Mouse (Mus musculus): ENCODE results near the gene Zyg11a. TPM values are rescaled to one million over a fixed set of nuclear protein-coding genes. Genes with fewer than 3 reads are reported as not detected.

The Zyg11a gene
- polyA plus RNA-seq, 1 experiment from 2014 or later = not detected

DNA sequence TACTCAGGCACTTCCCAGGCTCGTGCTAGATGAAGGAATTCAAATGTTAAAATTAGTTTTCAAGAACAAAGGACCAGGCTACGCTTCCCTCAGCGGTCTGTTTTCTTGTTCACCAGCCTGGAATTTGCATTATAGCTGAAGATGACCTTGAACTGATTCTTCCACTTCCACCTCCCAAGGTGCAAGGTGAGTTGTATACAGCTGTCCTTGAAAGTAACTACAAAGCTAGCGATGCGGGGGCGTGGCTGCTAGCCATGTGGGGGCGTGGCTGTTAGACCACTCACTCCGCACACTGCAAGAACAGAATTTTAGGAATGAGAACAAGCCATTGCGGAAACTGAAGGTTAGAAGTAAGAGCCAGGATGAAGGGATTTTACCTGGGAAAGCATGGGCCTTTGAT, 1.2 kb upstream of the Zyg11a start:
- Histone ChIP-seq H3K27me3 (ENCODE audit: control insufficient read depth, insufficient read depth, low read length) (peaks cover 29% of the 10 kb centered on the region), H3K36me3 (ENCODE audit: control insufficient read depth, insufficient read depth, low read length) (no peaks in the 10 kb centered on the region), H3K9ac (ENCODE audit: low read length) (no peak overlapping the region), H3K4me2 (ENCODE audit: low read depth, low read length, severe bottlenecking) (no peak overlapping the region), H3K4me1 (replicated peaks; ENCODE audit: control insufficient read depth, insufficient read depth, low read length) (peaks cover 4% of the 10 kb centered on the region; the same call in 1 of the 2 replicates), H3K9me3 (ENCODE audit: control insufficient read depth, low read length) (no peaks in the 10 kb centered on the region), H3K4me3 (ENCODE audit: low read depth, low read length) (no peak overlapping the region), H3K27ac (ENCODE audit: low read depth, low read length) (no peak overlapping the region)
- DNase-seq (ENCODE audit: low spot score) (peak; percentile 59), ATAC-seq (replicated peaks; ENCODE audit: low FRiP score) (no peak)
- WGBS = 5% methylated on average over 9 of the region's 9 CpGs

DNA sequence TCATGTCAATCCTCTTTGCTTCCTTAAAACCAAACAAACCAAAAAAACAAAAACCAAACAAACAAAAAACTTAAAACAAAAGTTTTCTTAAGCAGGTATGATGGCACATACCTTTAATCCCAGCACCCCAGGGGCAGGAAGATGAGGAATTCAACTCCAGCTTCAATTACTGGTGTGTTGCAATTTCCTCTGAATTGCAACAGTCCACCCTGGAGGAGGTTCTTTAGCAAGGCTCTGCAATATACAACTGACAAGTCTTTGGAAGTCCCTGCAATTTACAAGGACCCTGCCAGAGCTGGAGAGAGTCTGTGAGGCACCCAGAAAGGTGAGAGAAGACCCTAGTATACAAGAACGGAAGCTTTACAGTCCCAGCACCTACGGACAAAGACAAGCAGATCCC, 4.8 kb downstream of the Zyg11a start:
- ATAC-seq (replicated peaks; ENCODE audit: low FRiP score) (no peak), DNase-seq (ENCODE audit: low spot score) (no peak)
- H3K4me3 ChIP-seq (ENCODE audit: low read depth, low read length) = no peak overlapping the region
- no peaks in the 10 kb centered on the region for H3K36me3 ChIP-seq (ENCODE audit: control insufficient read depth, insufficient read depth, low read length)
- no peak overlapping the region for H3K4me2 ChIP-seq (ENCODE audit: low read depth, low read length, severe bottlenecking)
- H3K9me3 ChIP-seq (ENCODE audit: control insufficient read depth, low read length) = no peaks in the 10 kb centered on the region
- H3K27me3 ChIP-seq (ENCODE audit: control insufficient read depth, insufficient read depth, low read length) = peaks cover 13% of the 10 kb centered on the region
- peaks cover 4% of the 10 kb centered on the region; the same call in 1 of the 2 replicates for H3K4me1 ChIP-seq (replicated peaks; ENCODE audit: control insufficient read depth, insufficient read depth, low read length)
- no peak overlapping the region for H3K9ac ChIP-seq (ENCODE audit: low read length)
- 85% methylated on average over 2 of the region's 2 CpGs for WGBS
- H3K27ac ChIP-seq (ENCODE audit: low read depth, low read length) = no peak overlapping the region

DNA sequence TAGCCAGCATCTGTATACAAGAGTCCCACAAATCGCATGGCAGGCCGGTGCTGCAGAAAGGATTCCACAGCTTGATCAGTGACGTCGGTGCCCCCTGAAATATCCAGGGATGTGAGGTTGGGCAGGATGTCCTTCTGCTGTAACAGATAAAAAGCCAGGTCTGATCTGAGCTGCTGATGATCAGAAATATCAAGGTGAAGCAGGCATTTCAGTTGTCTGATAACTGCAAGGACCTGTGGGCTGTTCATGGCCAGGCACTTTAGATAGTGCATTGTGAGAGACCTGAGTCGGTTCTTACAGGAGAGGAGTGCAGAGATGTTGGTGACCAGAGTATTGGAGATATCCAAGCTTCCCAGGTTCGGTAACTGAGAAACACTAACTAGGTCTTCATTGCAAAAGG, 13.2 kb downstream of the Zyg11a start:
- no peak for DNase-seq (ENCODE audit: low spot score)
- no peaks in the 10 kb centered on the region for H3K9me3 ChIP-seq (ENCODE audit: control insufficient read depth, low read length)
- H3K4me2 ChIP-seq (ENCODE audit: low read depth, low read length, severe bottlenecking) = no peak overlapping the region
- H3K36me3 ChIP-seq (ENCODE audit: control insufficient read depth, insufficient read depth, low read length) = no peaks in the 10 kb centered on the region
- H3K27ac ChIP-seq (ENCODE audit: low read depth, low read length) = no peak overlapping the region
- no peak overlapping the region for H3K9ac ChIP-seq (ENCODE audit: low read length)
- H3K4me1 ChIP-seq (replicated peaks; ENCODE audit: control insufficient read depth, insufficient read depth, low read length) = no peaks in the 10 kb centered on the region
- ATAC-seq (replicated peaks; ENCODE audit: low FRiP score) = no peak
- H3K27me3 ChIP-seq (ENCODE audit: control insufficient read depth, insufficient read depth, low read length) = no peaks in the 10 kb centered on the region
- 89% methylated on average over 6 of the region's 6 CpGs for WGBS
- no peak overlapping the region for H3K4me3 ChIP-seq (ENCODE audit: low read depth, low read length)

DNA sequence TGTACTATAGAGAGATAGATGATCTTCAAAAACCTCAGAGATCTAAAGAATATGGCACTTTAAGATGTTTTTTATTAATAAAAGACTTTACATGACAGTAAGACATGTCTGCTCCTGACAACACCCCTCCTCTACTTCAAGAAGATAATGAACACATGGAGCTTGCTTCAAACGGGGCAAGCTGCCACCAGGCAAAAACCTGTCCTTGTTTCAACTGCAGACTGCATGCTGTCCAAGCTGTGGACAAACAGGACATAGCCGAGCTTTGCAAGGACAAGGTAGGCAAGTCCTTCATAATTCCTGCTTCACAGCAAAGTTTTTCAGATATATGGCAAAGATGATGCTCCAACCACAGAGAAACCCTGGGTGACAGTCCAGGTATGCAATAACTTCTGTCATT, 18.6 kb downstream of the Zyg11a start:
- no peak for DNase-seq (ENCODE audit: low spot score)
- Histone ChIP-seq H3K9me3 (ENCODE audit: control insufficient read depth, low read length) (no peaks in the 10 kb centered on the region), H3K4me3 (ENCODE audit: low read depth, low read length) (no peak overlapping the region), H3K27ac (ENCODE audit: low read depth, low read length) (no peak overlapping the region), H3K9ac (ENCODE audit: low read length) (no peak overlapping the region), H3K27me3 (ENCODE audit: control insufficient read depth, insufficient read depth, low read length) (no peaks in the 10 kb centered on the region), H3K36me3 (ENCODE audit: control insufficient read depth, insufficient read depth, low read length) (no peaks in the 10 kb centered on the region), H3K4me1 (replicated peaks; ENCODE audit: control insufficient read depth, insufficient read depth, low read length) (no peaks in the 10 kb centered on the region), H3K4me2 (ENCODE audit: low read depth, low read length, severe bottlenecking) (no peak overlapping the region)
- ATAC-seq (replicated peaks; ENCODE audit: low FRiP score) = no peak
- WGBS = 74% methylated on average over 2 of the region's 2 CpGs

DNA sequence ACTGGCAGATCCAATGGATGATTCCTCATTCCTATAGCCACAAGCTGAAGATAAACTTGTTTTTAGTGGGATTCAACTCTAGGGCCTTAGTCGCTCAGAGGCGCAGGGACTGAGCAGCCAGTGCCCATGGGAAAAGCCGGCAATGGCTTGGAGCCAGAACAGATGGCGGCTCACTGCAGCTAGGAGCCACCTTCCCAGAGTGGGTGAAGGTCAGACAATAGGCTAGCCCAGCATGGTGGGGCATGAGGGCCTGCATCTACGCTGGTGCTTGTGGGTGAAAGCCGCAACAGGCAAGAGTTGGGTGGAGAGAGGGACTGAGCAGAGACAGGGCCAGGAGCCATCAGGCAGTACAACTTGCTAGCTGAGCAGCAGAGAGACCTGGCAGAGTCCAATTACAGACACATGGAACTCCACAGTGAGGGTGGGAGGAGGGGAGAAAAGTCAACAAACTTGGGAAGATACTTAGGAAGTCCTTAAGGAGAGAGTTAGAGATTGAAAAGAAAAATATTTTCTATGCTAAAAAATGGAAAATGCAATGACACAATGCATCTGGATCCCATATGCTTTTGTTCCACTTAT, 21.5 kb downstream of the Zyg11a start:
- H3K27me3 ChIP-seq (ENCODE audit: control insufficient read depth, insufficient read depth, low read length) = no peaks in the 10 kb centered on the region
- ATAC-seq (replicated peaks; ENCODE audit: low FRiP score) = no peak
- peak; percentile 52 for DNase-seq (ENCODE audit: low spot score)
- H3K4me3 ChIP-seq (ENCODE audit: low read depth, low read length) = no peak overlapping the region
- H3K36me3 ChIP-seq (ENCODE audit: control insufficient read depth, insufficient read depth, low read length) = no peaks in the 10 kb centered on the region
- 79% methylated on average over 6 of the region's 6 CpGs for WGBS
- no peak overlapping the region for H3K4me2 ChIP-seq (ENCODE audit: low read depth, low read length, severe bottlenecking)
- no peaks in the 10 kb centered on the region for H3K4me1 ChIP-seq (replicated peaks; ENCODE audit: control insufficient read depth, insufficient read depth, low read length)
- H3K27ac ChIP-seq (ENCODE audit: low read depth, low read length) = no peak overlapping the region
- no peaks in the 10 kb centered on the region for H3K9me3 ChIP-seq (ENCODE audit: control insufficient read depth, low read length)
- no peak overlapping the region for H3K9ac ChIP-seq (ENCODE audit: low read length)

DNA sequence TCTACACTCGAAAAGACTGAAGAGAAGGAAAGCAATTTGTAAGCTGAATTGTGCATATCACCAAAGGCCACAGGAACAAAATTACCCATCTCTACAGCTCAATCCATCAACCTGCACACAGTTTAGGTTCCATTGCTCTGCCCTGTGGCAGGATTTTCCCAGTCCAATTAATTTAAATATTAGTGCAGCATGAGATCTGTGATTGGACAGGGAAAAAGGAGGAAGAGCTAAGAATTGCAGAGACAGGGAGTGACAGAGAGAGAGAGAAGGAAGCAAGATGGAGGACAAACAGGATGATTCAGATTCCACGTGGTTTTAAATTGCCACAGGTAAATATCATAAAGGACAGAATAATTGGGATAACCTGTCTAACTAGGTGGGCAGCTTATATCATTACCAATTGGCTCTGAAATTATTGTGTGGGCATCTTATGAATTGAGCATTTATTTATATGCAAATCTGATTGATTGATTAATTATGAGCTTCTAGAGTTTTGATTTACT, 25.0 kb downstream of the Zyg11a start:
- Histone ChIP-seq H3K27ac (ENCODE audit: low read depth, low read length) (no peak overlapping the region), H3K9me3 (ENCODE audit: control insufficient read depth, low read length) (no peaks in the 10 kb centered on the region), H3K9ac (ENCODE audit: low read length) (no peak overlapping the region), H3K4me1 (replicated peaks; ENCODE audit: control insufficient read depth, insufficient read depth, low read length) (no peaks in the 10 kb centered on the region), H3K36me3 (ENCODE audit: control insufficient read depth, insufficient read depth, low read length) (no peaks in the 10 kb centered on the region), H3K27me3 (ENCODE audit: control insufficient read depth, insufficient read depth, low read length) (no peaks in the 10 kb centered on the region), H3K4me2 (ENCODE audit: low read depth, low read length, severe bottlenecking) (no peak overlapping the region), H3K4me3 (ENCODE audit: low read depth, low read length) (no peak overlapping the region)
- no peak for DNase-seq (ENCODE audit: low spot score)
- ATAC-seq (replicated peaks; ENCODE audit: low FRiP score) = no peak
- 84% methylated on average over 2 of the region's 2 CpGs for WGBS

DNA sequence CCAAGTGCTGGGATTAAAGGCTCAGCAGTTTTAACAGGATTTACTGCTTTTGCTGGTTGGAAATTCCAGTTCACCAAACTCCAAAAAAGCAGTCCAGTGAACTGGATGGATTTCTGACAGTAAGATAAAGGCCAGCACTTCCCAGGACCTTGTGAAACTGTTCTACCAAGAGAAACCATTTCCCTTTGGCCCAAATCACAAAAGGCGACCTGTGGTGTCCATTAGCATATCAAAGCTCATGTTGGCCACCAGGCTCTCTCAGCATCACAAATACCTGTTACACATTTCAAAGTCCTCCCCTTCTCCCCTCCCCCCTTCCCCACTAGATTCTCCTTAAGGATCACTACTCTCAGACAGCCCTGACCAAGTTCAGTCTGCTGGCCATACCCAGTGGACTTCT, 35.6 kb downstream of the Zyg11a start:
- no peak overlapping the region for H3K9ac ChIP-seq (ENCODE audit: low read length)
- H3K27ac ChIP-seq (ENCODE audit: low read depth, low read length) = no peak overlapping the region
- no peaks in the 10 kb centered on the region for H3K4me1 ChIP-seq (replicated peaks; ENCODE audit: control insufficient read depth, insufficient read depth, low read length)
- H3K9me3 ChIP-seq (ENCODE audit: control insufficient read depth, low read length) = no peaks in the 10 kb centered on the region
- 46% methylated on average over 1 of the region's 1 CpGs for WGBS
- no peak overlapping the region for H3K4me2 ChIP-seq (ENCODE audit: low read depth, low read length, severe bottlenecking)
- no peaks in the 10 kb centered on the region for H3K36me3 ChIP-seq (ENCODE audit: control insufficient read depth, insufficient read depth, low read length)
- no peak overlapping the region for H3K4me3 ChIP-seq (ENCODE audit: low read depth, low read length)
- no peaks in the 10 kb centered on the region for H3K27me3 ChIP-seq (ENCODE audit: control insufficient read depth, insufficient read depth, low read length)
- DNase-seq (ENCODE audit: low spot score) (no peak), ATAC-seq (replicated peaks; ENCODE audit: low FRiP score) (no peak)

DNA sequence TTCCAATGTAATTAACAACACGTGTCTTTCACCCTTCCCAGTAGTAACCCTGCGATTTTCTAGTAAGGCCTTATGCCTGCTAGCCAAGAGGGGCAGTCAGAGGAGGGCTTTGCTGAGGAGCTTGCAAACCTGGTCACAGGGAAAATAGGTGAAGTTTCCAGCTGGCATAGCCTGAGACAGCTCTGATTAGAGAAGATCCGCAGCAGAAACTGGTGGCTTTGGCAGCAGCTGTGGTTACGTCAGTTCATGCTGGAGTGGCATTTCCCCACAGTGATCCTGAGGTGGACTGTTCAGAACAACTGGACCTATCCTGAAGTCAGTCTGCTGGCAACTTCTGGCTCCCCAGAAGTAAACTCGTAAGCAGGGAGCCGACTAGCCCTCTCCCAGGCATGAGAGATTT, 49.8 kb downstream of the Zyg11a start:
- DNase-seq (ENCODE audit: low spot score) = no peak
- 85% methylated on average over 6 of the region's 6 CpGs for WGBS
- Histone ChIP-seq H3K4me2 (ENCODE audit: low read depth, low read length, severe bottlenecking) (no peak overlapping the region), H3K36me3 (ENCODE audit: control insufficient read depth, insufficient read depth, low read length) (no peaks in the 10 kb centered on the region), H3K4me3 (ENCODE audit: low read depth, low read length) (no peak overlapping the region), H3K27me3 (ENCODE audit: control insufficient read depth, insufficient read depth, low read length) (no peaks in the 10 kb centered on the region), H3K9me3 (ENCODE audit: control insufficient read depth, low read length) (no peaks in the 10 kb centered on the region), H3K4me1 (replicated peaks; ENCODE audit: control insufficient read depth, insufficient read depth, low read length) (no peaks in the 10 kb centered on the region), H3K27ac (ENCODE audit: low read depth, low read length) (no peak overlapping the region), H3K9ac (ENCODE audit: low read length) (no peak overlapping the region)
- ATAC-seq (replicated peaks; ENCODE audit: low FRiP score) = no peak

DNA sequence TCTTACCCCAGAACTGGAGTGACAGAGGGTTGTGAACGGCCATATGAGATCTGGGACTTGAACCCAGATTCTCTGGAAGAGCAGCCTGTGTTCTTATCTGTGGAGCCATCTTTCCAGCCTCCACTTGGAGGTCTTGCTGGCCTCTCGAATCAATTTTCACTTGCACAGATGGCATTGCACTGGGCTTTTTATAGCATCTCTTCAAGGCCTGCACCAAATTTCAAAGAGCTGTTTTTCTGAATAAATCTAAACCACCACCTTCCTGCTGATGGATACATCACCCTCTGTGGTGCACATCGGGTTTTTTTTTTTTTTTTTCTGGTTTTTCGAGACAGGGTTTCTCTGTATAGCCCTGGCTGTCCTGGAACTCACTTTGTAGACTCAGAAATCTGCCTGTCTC, 51.0 kb downstream of the Zyg11a start:
- no peak overlapping the region for H3K9ac ChIP-seq (ENCODE audit: low read length)
- no peak for DNase-seq (ENCODE audit: low spot score)
- no peak for ATAC-seq (replicated peaks; ENCODE audit: low FRiP score)

More for the DNA sequence above, 51.0 kb downstream of the Zyg11a start:
- no peak overlapping the region for H3K4me2 ChIP-seq (ENCODE audit: low read depth, low read length, severe bottlenecking)
- no peak overlapping the region for H3K4me3 ChIP-seq (ENCODE audit: low read depth, low read length)
- H3K36me3 ChIP-seq (ENCODE audit: control insufficient read depth, insufficient read depth, low read length) = no peaks in the 10 kb centered on the region
- no peaks in the 10 kb centered on the region for H3K4me1 ChIP-seq (replicated peaks; ENCODE audit: control insufficient read depth, insufficient read depth, low read length)
- 83% methylated on average over 4 of the region's 4 CpGs for WGBS
- H3K9me3 ChIP-seq (ENCODE audit: control insufficient read depth, low read length) = no peaks in the 10 kb centered on the region
- no peak overlapping the region for H3K27ac ChIP-seq (ENCODE audit: low read depth, low read length)
- no peaks in the 10 kb centered on the region for H3K27me3 ChIP-seq (ENCODE audit: control insufficient read depth, insufficient read depth, low read length)
